Mouse (Mus musculus): ENCODE results near the gene Rad54l. TPM values are rescaled to one million over a fixed set of nuclear protein-coding genes. Genes with fewer than 3 reads are reported as not detected.

Gene Rad54l
- polyA plus RNA-seq (2015; fragmentation: Nextera tagmentation; extraction: Ambion mirVana), result 18.6 and 18.8 TPM in 2 replicates

DNA sequence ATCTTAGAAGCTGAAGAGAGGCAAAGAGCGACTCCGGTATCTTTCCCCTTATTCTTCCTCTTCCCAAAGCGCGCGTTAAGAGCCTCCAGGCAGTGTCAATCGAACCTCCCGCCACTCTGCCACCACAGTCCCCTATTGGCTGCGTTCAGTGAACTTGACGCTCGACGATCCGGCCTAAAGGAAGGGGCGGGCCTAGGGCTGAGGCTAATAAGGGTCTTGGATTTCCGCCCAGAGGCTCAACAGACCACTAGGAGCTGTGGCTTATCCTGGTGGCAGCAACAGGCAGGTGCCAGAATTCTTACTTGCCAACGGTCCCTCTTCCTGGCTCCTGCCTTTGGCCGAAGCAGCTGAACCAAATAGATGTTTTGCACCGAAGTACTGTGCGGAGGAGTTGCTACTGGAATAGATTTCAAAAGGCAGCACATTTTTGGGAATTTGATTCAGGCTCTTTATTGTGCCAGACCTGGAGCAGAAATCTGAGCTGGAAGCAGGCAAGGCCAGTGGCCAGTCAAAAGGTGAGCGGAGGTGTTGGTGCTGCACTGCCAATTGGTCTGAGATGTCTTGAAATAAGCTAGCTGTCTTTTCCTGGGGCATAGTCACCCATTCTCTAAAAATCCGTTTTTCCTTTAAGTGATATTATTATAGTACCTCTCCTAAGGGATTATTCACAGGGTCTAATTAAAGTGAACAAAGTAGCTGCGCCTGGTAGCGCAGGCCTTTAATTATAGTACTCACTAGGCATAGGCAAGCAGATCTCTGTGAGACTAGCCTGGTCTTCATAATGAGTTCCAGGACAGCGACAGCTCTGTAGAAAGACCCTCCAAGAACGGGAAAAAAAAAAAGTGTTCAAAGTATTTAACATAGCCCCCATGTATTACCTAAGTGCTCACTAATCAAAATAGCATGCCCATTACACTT, at the start of gene Rad54l, which contains the start of gene Pomgnt1:
TSS of gene Rad54l (minus strand) at position 89 of the 918 bp plus-strand sequence.
TSS of gene Pomgnt1 (plus strand) at position 239 of the 918 bp plus-strand sequence.
- peak within 1 kb of the TSS; percentile 59 for H3K27ac ChIP-seq (ENCODE audit: low read length)
- peak within 1 kb of the TSS; percentile 76 for H3K4me2 ChIP-seq (ENCODE audit: low read length)
- H3K9me3 ChIP-seq (ENCODE audit: control insufficient read depth, low read length), result no peaks in the 10 kb centered on the region
- ATAC-seq, result peak; percentile 99
- H3K4me3 ChIP-seq (replicated peaks; ENCODE audit: low read length), result peak within 1 kb of the TSS; percentile 60
- 1% methylated on average over 24 of the region's 24 CpGs for WGBS
- H3K27me3 ChIP-seq (replicated peaks; ENCODE audit: control insufficient read depth, insufficient read depth, low read length), result no peaks in the 10 kb centered on the region
- H3K36me3 ChIP-seq (ENCODE audit: control insufficient read depth, insufficient read depth), result no peaks in the 10 kb centered on the region
- H3K4me1 ChIP-seq (replicated peaks; ENCODE audit: control insufficient read depth, insufficient read depth, low read length), result peaks cover 17% of the 10 kb centered on the region
- H3K9ac ChIP-seq (replicated peaks; ENCODE audit: low read depth, low read length), result peak within 1 kb of the TSS; percentile 55

DNA sequence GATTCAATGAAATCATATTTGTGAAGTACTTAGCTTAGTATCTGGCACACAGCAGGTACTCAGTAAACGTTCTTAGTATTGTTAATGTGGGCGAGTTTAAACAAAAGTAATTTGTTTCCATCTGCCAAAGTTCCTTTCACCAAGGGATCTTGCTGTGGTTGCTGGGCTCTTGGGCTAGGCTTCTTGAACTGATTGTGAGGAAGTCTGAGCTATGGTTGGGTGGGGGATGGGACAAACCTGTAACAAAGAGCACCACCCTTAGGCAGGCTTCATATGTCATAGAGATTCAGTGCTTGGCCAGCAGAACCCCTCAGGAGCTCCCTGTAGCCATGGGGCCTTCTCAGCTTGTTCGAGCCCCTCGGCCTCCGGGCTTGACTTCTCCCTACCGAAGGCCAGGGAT, 49.6 kb upstream of the Rad54l start, which contains the start of the genes 1700042G07Rik and Gm49337:
TSS of gene 1700042G07Rik (plus strand) at position 301 of the 400 bp plus-strand sequence.
TSS of gene Gm49337 (plus strand) at position 313 of the 400 bp plus-strand sequence.
- ATAC-seq, result no peak
- WGBS, result 78% methylated on average over 6 of the region's 6 CpGs

DNA sequence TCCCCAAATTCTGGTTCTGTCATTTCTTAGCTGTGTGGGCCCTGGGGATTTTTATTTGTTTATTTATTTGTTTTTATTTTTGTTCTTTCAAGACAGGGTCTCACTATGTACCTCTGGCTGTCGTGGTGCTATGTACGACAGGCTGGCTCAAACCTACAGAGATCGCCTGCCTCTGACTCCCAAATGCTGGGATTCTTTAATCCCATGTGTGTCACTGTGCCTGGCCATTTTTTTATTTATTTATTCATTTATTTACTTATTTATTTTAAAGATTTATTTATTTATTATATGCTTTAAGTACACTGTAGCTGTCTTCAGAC, 45.8 kb upstream of the Rad54l start:
- 74% methylated on average over 3 of the region's 3 CpGs for WGBS
- Histone ChIP-seq H3K27ac (ENCODE audit: low read length) (no peak overlapping the region), H3K27me3 (replicated peaks; ENCODE audit: control insufficient read depth, insufficient read depth, low read length) (no peaks in the 10 kb centered on the region), H3K4me2 (ENCODE audit: low read length) (no peak overlapping the region), H3K4me3 (replicated peaks; ENCODE audit: low read length) (no peak overlapping the region), H3K36me3 (ENCODE audit: control insufficient read depth, insufficient read depth) (no peaks in the 10 kb centered on the region), H3K4me1 (replicated peaks; ENCODE audit: control insufficient read depth, insufficient read depth, low read length) (no peaks in the 10 kb centered on the region), H3K9me3 (ENCODE audit: control insufficient read depth, low read length) (no peaks in the 10 kb centered on the region), H3K9ac (replicated peaks; ENCODE audit: low read depth, low read length) (no peak overlapping the region)
- ATAC-seq, result peak; percentile 41; the same call in 1 of the 2 replicates

More for the DNA sequence above, 49.6 kb upstream of the Rad54l start, which contains the start of the genes 1700042G07Rik and Gm49337:
- Histone ChIP-seq H3K36me3 (ENCODE audit: control insufficient read depth, insufficient read depth) (no peaks in the 10 kb centered on the region), H3K4me2 (ENCODE audit: low read length) (no peak within 1 kb of the TSS), H3K4me3 (replicated peaks; ENCODE audit: low read length) (no peak within 1 kb of the TSS), H3K9ac (replicated peaks; ENCODE audit: low read depth, low read length) (no peak within 1 kb of the TSS), H3K27ac (ENCODE audit: low read length) (no peak within 1 kb of the TSS), H3K9me3 (ENCODE audit: control insufficient read depth, low read length) (no peaks in the 10 kb centered on the region), H3K4me1 (replicated peaks; ENCODE audit: control insufficient read depth, insufficient read depth, low read length) (peaks cover 17% of the 10 kb centered on the region), H3K27me3 (replicated peaks; ENCODE audit: control insufficient read depth, insufficient read depth, low read length) (no peaks in the 10 kb centered on the region)

DNA sequence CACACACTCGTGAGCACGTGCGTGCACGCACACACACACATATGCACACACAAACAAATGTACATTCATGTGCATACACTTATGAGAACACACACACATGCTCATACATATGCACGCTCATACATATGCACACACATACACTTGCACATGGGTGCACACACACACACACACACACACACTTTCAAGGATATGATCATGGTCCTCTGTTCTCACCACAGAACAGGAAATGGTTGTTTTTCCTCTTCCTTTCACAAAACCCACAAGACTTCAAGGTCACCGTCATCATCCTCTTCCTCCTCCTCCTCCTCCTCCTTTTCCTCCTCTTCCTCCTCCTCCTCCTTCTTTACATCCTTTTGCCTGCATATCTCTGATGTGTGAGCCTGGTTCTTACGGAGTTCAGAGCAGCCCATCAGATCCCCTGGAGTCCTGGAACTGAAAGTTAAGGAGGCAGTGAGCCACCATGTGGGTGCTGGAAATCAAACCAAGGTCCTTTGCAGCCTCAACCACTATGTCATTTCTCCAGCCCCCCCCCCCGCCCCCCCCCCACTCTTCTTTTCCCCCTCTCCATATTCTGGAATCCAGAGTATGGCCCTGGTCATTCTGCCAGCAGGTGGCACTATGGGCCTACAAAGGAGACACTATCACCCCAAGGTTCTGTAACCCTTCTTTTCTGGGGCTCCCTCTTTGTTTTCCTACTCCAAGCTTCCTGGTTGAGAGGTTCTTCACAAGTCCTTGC, 45.3 kb upstream of the Rad54l start:
- H3K9ac ChIP-seq (replicated peaks; ENCODE audit: low read depth, low read length), result no peak overlapping the region
- H3K36me3 ChIP-seq (ENCODE audit: control insufficient read depth, insufficient read depth), result no peaks in the 10 kb centered on the region
- no peak overlapping the region for H3K4me3 ChIP-seq (replicated peaks; ENCODE audit: low read length)
- ATAC-seq, result peak; percentile 77
- WGBS, result 80% methylated on average over 7 of the region's 8 CpGs
- H3K27ac ChIP-seq (ENCODE audit: low read length), result no peak overlapping the region
- H3K27me3 ChIP-seq (replicated peaks; ENCODE audit: control insufficient read depth, insufficient read depth, low read length), result no peaks in the 10 kb centered on the region
- H3K9me3 ChIP-seq (ENCODE audit: control insufficient read depth, low read length), result no peaks in the 10 kb centered on the region
- H3K4me1 ChIP-seq (replicated peaks; ENCODE audit: control insufficient read depth, insufficient read depth, low read length), result no peaks in the 10 kb centered on the region
- no peak overlapping the region for H3K4me2 ChIP-seq (ENCODE audit: low read length)

DNA sequence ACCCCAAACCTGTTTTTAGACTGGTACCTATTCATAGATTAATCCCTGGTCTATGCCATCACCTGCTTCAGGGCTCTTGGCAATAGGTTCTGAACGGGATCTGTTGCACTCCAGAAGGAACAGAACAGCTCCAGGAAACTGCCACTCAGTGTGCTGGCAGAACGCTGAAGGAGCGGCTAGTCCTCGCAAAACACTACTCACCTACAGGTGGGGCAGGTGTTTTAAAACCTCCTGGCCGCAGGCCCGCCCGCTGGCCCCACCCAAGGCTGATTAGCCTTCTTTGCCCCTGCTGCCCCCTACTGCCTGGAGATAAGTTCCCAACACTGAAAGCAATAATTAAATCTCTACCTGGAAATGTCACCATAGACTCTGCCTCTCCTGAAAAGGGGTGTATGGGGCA, 43.9 kb upstream of the Rad54l start, which contains the start of gene Tspan1:
TSS of gene Tspan1 (minus strand) at position 198 of the 400 bp plus-strand sequence.
- Histone ChIP-seq H3K36me3 (ENCODE audit: control insufficient read depth, insufficient read depth) (no peaks in the 10 kb centered on the region), H3K27me3 (replicated peaks; ENCODE audit: control insufficient read depth, insufficient read depth, low read length) (no peaks in the 10 kb centered on the region), H3K4me3 (replicated peaks; ENCODE audit: low read length) (no peak within 1 kb of the TSS), H3K27ac (ENCODE audit: low read length) (no peak within 1 kb of the TSS), H3K9ac (replicated peaks; ENCODE audit: low read depth, low read length) (no peak within 1 kb of the TSS), H3K4me1 (replicated peaks; ENCODE audit: control insufficient read depth, insufficient read depth, low read length) (no peaks in the 10 kb centered on the region), H3K4me2 (ENCODE audit: low read length) (no peak within 1 kb of the TSS), H3K9me3 (ENCODE audit: control insufficient read depth, low read length) (no peaks in the 10 kb centered on the region)
- 39% methylated on average over 7 of the region's 7 CpGs for WGBS
- no peak for ATAC-seq

DNA sequence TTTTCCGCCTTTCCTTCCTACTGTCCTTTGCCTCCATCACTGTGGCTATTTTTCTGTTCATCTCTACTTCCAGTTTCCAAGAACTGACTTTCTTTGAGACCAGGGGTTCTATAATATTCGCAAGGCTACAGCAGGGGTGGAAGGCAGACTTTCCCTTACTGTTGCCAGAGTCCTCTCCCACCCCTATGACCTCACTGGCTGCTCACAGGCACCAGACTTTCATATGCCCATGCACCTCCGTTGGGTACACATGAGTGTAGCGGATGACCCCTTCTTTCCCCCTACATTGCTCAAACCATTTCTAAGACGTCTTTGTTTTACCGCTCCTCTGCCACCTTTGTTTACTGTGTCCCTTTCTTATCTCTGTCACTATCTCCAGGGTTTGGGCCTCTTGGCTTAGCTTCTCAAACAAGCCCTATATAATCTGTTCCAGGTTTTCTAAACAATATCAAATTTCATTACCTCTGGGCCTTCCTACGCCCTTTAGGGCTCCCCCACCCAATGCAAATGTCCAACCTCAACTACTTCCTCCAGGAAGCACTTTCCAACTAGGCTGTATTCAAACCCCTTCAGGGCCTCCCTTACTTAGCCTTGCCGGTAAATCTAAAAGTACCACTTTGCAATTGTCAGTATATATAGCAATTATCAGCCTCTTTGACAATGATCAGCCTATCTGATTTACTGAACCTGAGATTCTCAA, 42.4 kb upstream of the Rad54l start:
- H3K9ac ChIP-seq (replicated peaks; ENCODE audit: low read depth, low read length), result no peak overlapping the region
- no peaks in the 10 kb centered on the region for H3K27me3 ChIP-seq (replicated peaks; ENCODE audit: control insufficient read depth, insufficient read depth, low read length)
- H3K4me3 ChIP-seq (replicated peaks; ENCODE audit: low read length), result no peak overlapping the region
- H3K4me1 ChIP-seq (replicated peaks; ENCODE audit: control insufficient read depth, insufficient read depth, low read length), result no peaks in the 10 kb centered on the region; the same call in 1 of the 2 replicates
- 82% methylated on average over 8 of the region's 8 CpGs for WGBS
- no peak overlapping the region for H3K27ac ChIP-seq (ENCODE audit: low read length)
- H3K4me2 ChIP-seq (ENCODE audit: low read length), result no peak overlapping the region
- no peaks in the 10 kb centered on the region for H3K9me3 ChIP-seq (ENCODE audit: control insufficient read depth, low read length)
- H3K36me3 ChIP-seq (ENCODE audit: control insufficient read depth, insufficient read depth), result no peaks in the 10 kb centered on the region
- no peak for ATAC-seq

DNA sequence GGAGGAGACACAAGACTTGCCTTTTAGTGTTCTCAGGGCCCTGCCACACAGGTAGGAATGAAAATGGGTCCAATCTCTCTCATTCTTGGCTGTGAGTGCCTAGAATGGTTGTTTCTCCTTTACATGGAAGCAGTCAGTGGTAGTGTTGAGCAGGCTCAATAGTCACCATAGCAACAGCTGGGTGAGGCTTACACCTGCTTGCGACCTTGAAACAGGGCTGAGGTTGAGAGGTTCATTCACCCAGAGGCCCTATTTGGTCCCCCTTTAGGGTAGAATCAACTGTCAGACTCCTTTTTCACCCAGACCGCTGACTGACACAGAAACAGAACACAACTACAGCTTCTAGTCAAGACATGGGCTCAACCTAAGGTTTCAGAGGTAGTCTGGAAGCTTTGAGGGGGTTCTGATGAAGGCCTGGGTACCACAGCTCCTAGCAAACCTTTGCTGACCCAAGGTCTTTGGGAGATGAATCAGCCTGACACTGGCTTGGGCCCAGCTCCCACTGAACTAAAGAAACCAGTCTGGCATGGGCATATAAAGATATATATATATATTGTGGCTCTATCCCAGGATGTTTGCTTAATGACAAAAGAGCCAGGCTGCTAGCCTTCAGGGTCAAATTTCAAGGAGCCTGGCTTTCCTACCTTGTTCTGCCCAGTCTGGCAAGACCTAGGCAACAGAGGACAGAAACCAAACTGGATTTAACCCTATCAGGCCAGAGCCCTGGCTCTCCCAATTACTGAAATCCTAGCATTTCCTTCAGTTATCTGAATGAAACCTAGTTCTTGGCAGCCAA, 41.5 kb upstream of the Rad54l start:
- Histone ChIP-seq H3K27me3 (replicated peaks; ENCODE audit: control insufficient read depth, insufficient read depth, low read length) (no peaks in the 10 kb centered on the region), H3K4me2 (ENCODE audit: low read length) (no peak overlapping the region), H3K36me3 (ENCODE audit: control insufficient read depth, insufficient read depth) (no peaks in the 10 kb centered on the region), H3K9me3 (ENCODE audit: control insufficient read depth, low read length) (no peaks in the 10 kb centered on the region), H3K9ac (replicated peaks; ENCODE audit: low read depth, low read length) (no peak overlapping the region), H3K27ac (ENCODE audit: low read length) (no peak overlapping the region), H3K4me3 (replicated peaks; ENCODE audit: low read length) (no peak overlapping the region), H3K4me1 (replicated peaks; ENCODE audit: control insufficient read depth, insufficient read depth, low read length) (no peaks in the 10 kb centered on the region; the same call in 1 of the 2 replicates)
- 78% methylated on average over 2 of the region's 2 CpGs for WGBS
- ATAC-seq, result no peak

DNA sequence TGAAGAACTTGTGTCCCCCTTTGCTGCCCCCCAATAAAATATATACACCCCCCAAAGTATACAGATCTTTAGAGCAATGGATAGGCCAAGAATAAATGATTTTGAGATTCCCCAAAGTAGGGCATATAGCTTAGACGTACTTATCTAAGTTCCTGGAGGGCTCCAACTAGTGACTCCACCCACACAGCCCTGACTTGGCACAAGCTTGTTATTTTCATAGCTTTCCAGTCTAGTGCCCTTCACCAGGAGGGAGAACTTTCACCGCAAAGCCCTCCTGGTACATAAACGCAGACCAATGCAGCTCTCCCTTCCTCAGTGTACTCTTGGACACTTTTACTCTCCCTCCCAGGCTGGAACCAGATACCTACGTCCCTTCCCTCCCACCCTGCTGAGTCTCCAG, 38.7 kb upstream of the Rad54l start:
- Histone ChIP-seq H3K27ac (ENCODE audit: low read length) (no peak overlapping the region; the same call in 1 of the 2 replicates), H3K9me3 (ENCODE audit: control insufficient read depth, low read length) (no peaks in the 10 kb centered on the region), H3K36me3 (ENCODE audit: control insufficient read depth, insufficient read depth) (peaks cover 10% of the 10 kb centered on the region), H3K4me1 (replicated peaks; ENCODE audit: control insufficient read depth, insufficient read depth, low read length) (no peaks in the 10 kb centered on the region; the same call in 1 of the 2 replicates), H3K27me3 (replicated peaks; ENCODE audit: control insufficient read depth, insufficient read depth, low read length) (no peaks in the 10 kb centered on the region), H3K4me3 (replicated peaks; ENCODE audit: low read length) (no peak overlapping the region), H3K4me2 (ENCODE audit: low read length) (no peak overlapping the region), H3K9ac (replicated peaks; ENCODE audit: low read depth, low read length) (no peak overlapping the region)
- WGBS, result 78% methylated on average over 4 of the region's 4 CpGs
- ATAC-seq, result no peak
